Mouse (Mus musculus) adrenal gland, postnatal 4 days (tissue): ENCODE results near the gene Mical2. TPM values are rescaled to one million over a fixed set of nuclear protein-coding genes. Genes with fewer than 3 reads are reported as not detected.

ENCODE experiments used
- DNase-seq, 2 experiments: peaks; one replicate each; pipeline ENCODE4 v3.0.0; 2021 to 2022; ENCODE audit warnings: low spot score in 2 of 2, mixed read lengths in 2 of 2
- total RNA-seq, 2 experiments: library from RNA; stranded (reverse); gene quantifications; 2 replicates each; pipeline ENCODE4 v1.2.3; 2021

Mical2 gene
- total RNA-seq, 2 experiments from 2014 or later = 25.2 TPM

- DNase-seq = no peak
These were observed 49.0 kb downstream of the Mical2 start for GRCm38 (mm10) chr7:112274611-112275010.

DNA sequence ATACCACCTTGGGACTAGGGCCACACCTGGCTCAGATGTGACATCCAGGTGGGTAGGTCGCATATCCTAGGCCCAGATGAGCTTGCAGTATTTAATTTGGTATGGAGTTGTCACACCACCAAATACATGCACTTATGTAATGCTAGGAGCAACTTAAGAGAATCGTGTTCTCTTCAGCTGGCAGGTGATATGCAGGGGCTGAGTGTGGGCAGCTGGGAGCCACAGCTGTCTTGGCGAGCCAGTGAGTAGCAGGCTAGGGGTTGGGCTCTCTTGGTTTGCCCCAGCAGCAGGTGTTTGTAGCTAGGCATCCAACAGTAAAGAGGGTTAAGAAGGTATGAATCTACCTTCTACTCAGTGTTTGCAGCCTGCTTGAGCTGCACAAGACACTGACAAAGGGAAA, 49.4 kb downstream of the Mical2 start:
- DNase-seq = no peak

DNA sequence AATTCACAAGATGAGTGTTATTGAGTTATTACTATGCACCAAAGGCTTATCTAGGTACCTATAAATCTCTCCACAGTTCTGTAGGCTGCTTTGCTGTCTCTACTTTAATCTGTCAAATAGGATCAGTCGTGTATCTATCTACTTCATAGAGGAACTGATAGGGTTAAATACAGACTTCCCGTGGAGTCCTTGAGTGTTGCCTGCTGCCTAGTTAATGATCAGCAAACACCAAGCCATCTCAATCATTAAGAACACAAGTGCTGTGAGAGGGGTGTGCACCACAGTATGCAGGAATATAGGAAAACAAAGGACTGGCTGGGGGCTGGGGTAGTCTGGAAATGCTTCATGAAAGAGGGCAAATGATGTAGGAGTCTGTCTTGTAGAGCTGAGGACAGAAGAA, 50.2 kb downstream of the Mical2 start:
- DNase-seq = no peak

DNA sequence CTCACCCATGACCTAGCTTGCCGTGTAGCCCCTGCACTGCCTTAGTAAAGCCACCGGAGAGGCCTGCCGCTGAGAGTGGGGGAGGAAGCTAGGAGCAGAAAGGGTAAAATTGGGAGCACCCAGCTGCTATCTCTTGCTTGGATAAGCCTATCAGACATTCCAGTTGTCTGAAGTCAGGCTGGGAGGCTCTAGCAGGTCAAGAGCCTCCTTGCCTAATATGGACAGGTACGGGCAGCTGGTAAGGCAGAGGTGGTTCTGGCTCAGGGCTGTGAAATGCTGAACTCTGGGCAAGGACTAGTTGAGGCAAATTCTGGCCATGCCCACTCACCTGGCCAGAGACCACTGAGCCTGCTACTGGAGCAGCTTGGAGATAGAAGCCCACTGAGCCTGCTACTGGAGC, 51.2 kb downstream of the Mical2 start:
- no peak for DNase-seq

DNA sequence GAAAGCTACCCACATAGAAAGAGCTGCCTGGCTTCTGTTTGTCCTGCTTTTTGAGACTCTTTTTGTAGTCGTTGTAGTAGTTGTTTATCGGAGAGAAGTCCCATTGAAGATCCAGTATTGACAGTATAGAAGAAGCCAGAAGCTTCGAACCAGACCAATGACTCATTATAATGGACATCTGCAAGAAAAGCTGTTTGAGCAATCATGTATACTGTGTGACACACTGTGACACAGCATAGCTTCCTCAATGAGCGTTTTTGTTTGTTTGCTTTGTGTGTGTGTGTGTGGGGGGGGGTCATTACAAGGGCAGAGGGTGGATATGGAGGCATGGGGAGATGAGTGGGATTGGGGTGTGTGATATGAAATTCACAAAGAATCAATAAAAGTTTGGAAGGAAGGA, 53.0 kb downstream of the Mical2 start:
- no peak for DNase-seq

GRCm38 (mm10) chr7:112280474-112280873, 54.8 kb downstream of the Mical2 start:
- DNase-seq = no peak

GRCm38 (mm10) chr7:112283606-112284310, 58.1 kb downstream of the Mical2 start:
- DNase-seq = no peak

GRCm38 (mm10) chr7:112285573-112285972, 59.9 kb downstream of the Mical2 start:
- DNase-seq = no peak

DNA sequence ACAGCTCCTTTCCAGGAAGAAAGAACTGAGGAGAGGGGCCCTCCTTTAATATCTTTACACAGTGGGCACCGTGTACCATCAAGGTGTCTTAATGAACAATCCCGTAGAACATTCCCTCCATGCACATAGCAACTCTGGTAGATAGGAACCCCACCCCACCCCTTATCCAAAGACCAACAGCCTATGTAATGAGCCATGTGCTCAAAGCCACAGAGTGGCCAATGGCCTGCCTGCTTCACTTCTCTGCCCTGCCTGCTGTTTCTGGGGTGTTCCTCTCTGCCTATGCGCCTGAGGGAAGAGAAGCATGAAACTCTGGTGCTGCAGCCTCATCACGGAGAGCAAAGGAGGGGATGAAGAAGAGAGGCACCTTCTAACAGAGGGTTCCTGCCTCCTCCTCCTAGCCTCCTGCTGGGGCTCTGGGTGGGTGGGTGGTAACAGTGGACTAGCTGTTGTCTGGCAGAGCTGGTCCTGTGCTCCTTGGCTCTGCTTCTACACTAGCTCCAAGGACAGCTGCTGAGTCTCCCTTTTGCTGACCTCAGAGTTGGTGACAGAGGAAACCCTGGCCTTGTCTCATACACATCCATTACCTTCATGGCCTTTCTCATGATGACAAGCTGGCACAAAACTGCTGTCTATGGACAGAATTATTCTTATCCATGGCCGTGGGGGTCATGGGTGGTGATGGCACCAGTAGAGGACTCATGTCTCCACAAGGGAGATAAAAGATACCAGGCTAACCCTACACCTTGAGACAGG, 62.9 kb downstream of the Mical2 start:
- no peak for DNase-seq

DNA sequence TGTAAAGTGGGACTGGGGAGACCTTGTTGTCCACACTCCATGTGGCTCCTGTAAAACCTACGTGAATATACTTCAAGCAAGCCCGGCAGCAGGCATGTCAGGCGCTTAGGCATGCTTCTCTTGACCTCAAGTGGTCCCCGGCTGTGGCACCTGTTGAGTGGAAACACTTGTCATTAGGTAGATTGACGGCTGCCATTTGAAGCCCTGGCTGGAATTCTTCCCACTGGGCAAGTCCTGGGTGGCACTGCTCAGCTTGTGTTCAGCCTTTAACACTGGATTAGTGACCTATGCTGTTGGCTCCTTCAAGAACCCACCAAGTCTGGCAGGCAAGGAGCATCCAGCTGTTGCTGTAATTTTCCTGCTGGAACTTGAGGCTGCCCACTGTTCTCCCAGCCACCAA, 63.9 kb downstream of the Mical2 start:
- DNase-seq = no peak

GRCm38 (mm10) chr7:112289990-112290389, 64.3 kb downstream of the Mical2 start:
- no peak for DNase-seq

DNA sequence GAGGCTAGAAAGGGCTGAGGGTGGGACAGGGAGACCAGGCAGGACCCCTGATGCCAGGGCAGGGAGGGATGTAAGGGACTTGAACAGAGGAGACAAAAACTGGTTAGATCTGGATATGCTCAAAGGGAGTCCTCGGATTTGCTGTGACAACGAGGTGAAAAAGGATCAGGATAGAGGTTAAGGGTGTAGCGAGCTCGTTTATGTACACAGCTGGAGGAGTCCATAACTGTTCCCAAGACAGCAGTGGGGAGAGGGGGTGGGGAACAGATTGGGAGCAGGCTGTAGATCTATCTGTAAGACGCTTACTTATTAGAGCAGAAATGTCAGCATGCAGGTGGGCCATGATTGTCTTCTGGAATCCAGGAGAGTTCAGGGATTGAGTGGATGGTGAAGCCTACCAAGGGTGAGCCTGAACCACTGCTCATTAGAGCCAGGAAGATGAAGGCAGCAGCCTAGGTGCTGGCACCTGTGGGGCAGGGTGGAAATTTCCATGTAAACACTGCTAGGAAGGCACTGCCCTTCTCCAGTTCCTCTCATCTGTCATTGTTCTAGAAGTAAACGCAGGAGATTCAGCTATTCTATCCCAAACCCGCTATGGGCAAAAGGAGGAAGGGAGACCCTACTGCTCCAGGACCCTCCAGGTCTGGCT, 67.9 kb downstream of the Mical2 start:
- DNase-seq = no peak

DNA sequence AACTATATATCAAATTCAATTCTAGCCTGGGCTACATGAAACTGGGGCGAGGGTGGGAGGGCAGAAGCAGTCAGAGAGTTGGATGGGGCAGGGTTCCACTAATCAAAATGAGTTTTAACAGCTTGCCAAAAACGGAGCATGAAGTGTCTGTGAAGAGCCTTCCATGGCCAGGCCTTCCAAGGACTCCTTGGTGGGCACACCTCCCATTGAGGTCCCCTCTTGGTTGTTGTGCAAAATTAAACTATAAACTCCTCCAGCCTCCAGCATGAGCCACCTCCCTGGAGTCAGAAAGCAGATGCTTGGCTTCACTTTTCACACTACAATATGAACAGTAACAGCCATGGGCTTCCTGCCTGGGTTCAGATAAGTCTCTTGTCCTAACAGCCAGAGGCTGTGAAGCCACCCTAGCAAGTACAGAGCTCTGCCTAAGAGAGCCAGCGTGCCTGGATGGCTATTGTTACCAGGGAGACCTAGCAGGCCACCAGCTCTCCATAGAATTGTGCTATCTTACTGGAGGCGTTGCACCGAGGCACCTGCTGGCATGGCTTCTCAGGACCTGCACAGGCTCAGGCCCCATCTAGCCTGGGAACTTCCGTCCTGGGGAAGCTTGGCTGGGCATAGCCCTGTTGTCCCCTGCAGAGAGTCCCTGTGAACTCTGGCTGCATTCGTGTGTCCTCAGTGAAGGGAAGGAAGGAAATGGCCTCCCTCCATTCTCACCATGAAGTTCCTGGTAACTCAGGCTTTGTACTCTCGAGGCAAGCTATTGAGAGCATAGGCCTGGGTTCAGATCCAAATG, 70.0 kb downstream of the Mical2 start:
- no peak for DNase-seq

DNA sequence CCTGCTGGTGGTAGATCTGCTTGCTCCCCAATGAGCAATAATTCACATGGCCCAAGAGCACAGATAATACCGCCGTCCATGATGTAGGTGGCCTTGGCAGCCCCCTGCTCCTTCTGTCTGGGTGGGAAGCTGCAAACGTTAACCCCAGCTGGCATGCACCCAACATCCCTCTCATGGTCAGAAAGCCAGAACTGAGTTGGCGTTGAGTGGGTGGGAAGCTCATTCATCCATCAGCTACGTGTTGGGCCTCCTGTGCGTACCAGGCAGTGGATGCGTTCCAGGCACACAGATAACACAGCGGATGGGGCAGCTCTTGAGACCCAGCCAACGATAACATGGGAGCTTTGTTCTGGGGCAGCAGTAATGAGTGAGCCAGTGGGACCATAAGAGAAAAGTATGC, 72.4 kb downstream of the Mical2 start:
- DNase-seq = peak in 1 of 2 experiments; percentile 43

DNA sequence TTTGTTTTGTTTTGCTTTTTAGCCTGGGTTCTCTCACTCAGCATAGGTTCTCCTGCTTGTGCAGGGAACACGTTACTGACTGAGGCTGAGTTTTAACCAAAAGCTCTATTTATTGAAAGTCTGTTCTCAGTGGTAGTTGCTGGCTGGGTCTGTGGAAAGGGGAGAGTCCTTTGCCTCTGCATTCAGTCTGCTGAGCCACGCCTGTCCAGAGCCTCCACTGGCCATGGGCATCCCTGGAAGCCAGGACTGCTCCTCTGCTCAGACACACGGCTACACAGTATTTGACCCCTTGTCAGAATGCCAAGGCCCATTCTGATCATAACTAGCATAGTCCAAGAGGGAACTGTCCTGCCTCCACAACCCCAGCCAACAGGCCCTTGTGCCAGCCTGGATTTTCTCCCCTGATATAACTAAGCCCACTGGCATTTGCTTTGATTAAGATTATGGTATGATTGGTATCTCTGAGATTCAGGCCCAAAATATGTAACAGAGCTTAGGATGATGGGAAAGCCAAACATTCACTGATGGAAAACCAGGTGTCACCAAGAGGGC, 73.3 kb downstream of the Mical2 start:
- DNase-seq = no peak

- DNase-seq = no peak
These were observed 74.0 kb downstream of the Mical2 start for GRCm38 (mm10) chr7:112299521-112300096.

GRCm38 (mm10) chr7:112300141-112300540, 74.5 kb downstream of the Mical2 start:
- DNase-seq = no peak

DNA sequence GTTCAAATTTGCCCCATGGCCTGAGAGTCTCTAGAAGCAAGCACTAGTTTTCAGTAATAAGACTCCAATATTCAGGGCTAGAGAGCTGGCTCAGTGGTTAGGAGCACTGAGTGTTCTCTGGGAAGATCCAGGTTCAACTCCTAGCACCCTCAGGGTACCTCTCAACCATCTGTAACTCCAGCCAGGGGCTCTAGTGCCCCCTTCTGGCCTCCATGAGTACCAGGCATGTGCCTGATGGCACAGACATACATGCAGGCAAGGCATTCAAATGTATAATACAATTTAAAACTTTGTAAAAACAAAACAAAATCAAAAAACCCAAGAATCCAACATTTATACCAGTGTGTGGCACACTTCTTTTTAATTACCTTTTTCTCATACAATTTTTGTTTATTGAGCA, 75.4 kb downstream of the Mical2 start:
- DNase-seq = no peak

GRCm38 (mm10) chr7:112304382-112304781, 78.7 kb downstream of the Mical2 start:
- DNase-seq = no peak

GRCm38 (mm10) chr7:112309289-112310016, 83.8 kb downstream of the Mical2 start:
- no peak for DNase-seq
